Mouse (Mus musculus) spleen, adult 2 months (tissue): Measurements from ENCODE around the gene Mrps35.

ENCODE experiments used
- CTCF ChIP-seq: fragments of 200-500 bp; IDR thresholded peaks from 2 replicates; pipeline ENCODE4 v1.5.1; 2011; ENCODE audit warnings: mild to moderate bottlenecking, inconsistent platforms; ENCODE audit not compliant: insufficient read depth, insufficient read length, insufficient replicate concordance; ENCODE audit errors: extremely low read depth
- POLR2A ChIP-seq: fragments of 200-500 bp; IDR thresholded peaks from 2 replicates; pipeline ENCODE4 v1.6.1; 2011; ENCODE audit warnings: low read depth, low read length, inconsistent platforms

- TF ChIP-seq POLR2A: no peak
- TF ChIP-seq CTCF: no peak
Measured at GRCm38 (mm10) chr6:147105529-147105928, 63.0 kb downstream of the Mrps35 start.
